Mouse (Mus musculus): Measurements from ENCODE around the gene Ifngr1.

DNA sequence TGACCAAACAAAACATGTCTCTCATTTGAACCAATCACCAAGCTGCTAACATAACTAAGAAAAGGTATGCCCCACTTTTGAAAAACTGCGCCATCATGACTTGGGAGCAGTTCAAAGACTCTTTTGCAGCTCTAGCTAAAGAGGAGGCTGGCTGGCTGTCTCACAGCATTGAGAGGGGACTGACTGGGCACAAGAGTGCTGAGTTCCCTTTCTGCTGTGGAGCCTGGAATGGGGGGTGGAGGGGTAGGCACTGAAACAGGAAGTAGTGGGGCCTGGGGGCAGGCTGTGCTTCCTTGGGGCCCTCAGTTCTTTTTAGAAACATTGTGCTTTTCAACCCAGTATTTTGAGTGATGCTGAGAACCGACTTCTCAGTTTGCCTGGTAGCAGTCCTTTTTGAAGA, 7.7 kb upstream of the Ifngr1 start:
- TF ChIP-seq CTCF (IDR thresholded peaks at IDR 0.05; ENCODE audit: low read depth, low read length) (no peak), POLR2A (IDR thresholded peaks at IDR 0.05; ENCODE audit: extremely low read depth, insufficient read depth, low read length) (no peak)
